Mouse (Mus musculus): ENCODE data around the gene Cep162.

Gene Cep162

DNA sequence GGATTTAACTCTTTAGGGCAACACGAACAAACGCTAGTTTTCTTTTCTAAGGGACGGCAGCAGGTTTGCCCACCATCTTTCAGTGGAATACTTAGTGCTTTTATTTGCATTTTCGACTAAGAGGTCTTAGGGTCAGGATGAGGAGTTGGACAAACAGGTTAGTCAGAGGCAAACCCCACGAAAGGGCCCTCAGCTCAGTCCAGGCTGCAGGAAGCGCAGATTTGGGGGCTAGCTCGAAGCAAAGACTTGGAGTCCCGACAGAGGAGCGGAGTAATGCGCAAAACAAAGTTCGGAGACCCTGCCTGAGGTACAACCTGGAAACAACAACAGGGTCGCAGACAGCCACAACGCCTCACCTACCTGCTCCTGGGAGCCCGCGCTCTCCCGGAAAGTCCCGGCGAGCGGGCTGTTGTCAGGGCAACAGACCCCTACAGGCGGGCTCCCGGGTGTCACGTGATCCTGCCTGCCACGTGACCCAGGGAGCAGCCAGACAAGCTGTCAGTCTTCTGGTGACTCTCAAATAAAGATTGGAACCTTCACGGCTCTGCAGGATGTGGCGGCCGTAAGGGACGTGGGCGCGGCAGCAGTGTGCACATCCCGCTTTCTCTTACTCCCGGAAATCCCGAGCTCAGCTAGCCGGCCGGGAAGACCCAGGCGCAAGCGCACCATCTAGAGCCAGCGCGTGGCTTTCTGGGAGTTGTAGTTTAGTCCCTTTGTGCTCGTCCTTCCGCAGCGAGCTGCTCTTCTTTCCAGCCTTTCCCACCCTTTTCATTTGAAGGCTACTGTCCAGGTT, at the start of gene Cep162:
TSS of gene Cep162 (minus strand) at position 634 of the 793 bp plus-strand sequence.
- WGBS, result under 1% methylated on average over 41 of the region's 41 CpGs

DNA sequence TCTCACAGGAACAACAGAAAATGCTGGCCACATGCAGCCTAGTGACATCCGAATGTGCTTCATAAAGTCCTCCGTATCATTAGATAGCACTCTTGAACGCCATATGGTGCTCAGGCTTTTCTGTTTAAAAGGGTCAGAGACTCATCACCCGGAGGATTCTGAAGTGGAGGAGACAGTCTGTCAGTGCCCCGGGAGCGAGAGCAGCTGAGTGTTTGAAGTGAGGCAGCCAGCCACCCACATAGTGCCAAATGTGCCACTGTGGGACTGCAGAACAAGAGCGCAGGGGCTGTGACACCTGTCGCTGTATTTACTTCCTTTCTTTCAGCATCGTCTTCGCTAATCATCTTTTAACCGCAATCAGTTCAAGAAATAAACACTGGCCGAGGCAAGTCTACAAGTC, 43.6 kb upstream of the Cep162 start:
- 43% methylated on average over 12 of the region's 12 CpGs for WGBS

- WGBS, result 73% methylated on average over 1 of the region's 1 CpGs
Observed at GRCm38 (mm10) chr9:87297522-87297921, 42.2 kb upstream of the Cep162 start.

DNA sequence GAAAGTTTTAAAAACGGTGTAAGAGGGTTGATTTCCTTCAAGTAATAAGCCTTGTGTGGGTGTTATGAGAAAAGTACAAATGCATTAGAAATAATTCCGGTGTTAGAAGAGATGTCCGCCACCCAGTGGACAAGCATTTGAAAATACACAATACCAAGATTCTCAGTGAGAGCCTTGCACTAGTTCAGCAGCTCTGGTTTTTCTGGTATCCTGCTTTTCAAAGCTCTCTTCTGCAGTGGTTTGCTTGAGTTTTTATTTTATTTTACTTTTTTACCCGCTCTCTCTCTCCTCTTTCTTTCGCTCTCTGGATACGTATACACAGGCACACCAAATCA, 327 bp upstream of the Cep162 start:
- WGBS, result 13% methylated on average over 6 of the region's 6 CpGs

DNA sequence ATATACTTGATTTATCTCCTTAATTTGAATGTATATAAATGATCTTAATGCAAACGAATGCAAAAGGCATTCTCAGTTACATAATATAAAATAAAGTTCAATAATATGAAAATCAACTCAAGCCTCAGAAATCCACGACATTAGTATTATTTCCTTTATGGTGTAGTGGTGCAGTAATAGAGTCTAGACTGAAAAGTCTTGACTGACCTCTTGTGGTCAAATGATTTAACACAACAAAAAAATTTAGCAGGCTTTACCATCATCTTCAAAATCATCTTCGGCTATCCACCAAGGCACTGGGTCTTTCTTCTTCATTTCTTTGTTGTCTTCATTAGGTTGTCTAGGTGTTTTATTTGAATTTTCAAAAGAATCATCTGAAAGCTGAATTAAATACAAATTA, 7.2 kb downstream of the Cep162 start:
- WGBS, result 29% methylated on average over 3 of the region's 3 CpGs

GRCm38 (mm10) chr9:87247678-87248077, 7.7 kb downstream of the Cep162 start:
- WGBS, result 94% methylated on average over 1 of the region's 1 CpGs

DNA sequence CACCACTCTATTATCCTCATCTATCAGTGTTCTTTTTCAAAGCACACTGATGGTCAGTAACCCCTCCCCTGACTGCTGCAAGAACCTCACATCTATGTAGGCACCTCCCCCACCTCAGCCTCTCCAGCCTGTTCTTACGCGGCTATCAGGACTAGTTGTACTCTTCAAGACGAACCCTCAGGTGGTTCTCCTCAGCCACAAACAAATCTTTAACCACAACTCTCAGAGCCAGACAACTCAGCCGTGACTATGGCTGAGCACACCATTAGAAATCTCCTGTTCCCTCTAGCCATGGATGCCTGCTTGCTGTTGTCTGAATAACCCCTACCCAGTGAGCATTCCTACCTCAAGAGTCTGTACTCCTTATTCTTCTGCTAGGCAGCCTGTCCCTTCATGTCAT, 42.1 kb downstream of the Cep162 start:
- 94% methylated on average over 4 of the region's 4 CpGs for WGBS

DNA sequence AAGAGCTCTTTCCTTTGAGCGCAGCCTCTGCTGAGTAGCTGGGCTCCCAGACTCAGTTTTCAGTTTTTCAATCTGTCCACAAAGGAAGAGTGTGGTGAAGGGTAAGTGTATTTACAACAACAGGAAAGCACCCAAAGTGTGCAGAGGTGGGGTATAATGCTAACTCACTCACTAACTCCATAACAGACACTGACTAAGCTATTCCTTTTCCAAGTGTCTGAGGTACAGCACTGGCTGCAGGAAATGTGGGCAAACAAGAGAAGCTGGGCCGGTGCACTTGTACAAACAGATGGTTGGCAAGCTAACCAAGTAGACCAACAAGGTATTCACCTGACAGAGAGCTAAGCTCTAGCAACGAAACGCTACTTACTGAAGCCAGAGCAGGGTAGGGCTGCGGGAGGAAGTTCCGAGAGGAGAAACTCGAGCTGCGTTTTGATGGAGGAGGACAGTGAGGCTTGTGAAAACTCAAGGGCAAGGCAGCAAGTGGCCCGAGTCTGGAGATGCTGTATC, 44.5 kb downstream of the Cep162 start:
- 94% methylated on average over 9 of the region's 9 CpGs for WGBS

DNA sequence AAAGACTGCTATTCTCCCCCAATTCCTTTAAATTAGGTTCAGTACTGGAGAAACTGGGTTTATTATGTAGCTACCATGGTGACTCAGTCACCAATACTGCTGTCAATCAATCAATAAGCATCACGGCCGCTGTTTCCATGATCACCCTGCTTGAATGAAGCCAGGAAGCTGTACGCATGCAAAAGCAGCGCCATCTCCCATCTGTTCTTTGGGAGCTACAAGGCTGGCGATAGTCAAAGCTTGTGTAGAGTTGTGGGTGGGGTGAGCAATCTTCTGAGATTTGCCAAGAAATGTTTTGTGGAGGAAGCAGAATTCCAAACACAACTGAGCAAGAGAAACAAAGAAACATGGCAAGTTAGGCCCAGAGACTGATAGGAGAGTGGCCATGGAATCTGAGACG, 52.9 kb downstream of the Cep162 start:
- 46% methylated on average over 6 of the region's 6 CpGs for WGBS

DNA sequence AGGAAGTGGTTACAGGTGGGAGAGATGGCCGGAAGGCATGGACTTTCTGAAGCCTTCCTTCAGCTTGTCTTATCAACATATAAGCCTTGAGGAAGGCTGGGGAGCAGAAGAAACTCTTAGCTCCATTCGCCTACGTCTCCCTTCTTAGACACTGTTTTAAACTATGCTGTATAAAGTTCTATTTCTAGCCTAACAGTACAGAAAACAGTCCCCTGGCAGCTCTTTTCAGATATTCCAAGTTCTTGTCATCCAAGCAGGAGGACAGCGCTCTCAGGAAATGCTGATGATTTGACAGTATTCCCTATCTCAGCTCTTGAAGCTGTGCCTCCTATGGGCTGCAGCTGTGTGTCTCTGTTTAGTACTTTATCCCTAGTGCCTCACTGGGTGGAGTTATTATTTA, 54.4 kb downstream of the Cep162 start:
- WGBS, result 58% methylated on average over 4 of the region's 4 CpGs

DNA sequence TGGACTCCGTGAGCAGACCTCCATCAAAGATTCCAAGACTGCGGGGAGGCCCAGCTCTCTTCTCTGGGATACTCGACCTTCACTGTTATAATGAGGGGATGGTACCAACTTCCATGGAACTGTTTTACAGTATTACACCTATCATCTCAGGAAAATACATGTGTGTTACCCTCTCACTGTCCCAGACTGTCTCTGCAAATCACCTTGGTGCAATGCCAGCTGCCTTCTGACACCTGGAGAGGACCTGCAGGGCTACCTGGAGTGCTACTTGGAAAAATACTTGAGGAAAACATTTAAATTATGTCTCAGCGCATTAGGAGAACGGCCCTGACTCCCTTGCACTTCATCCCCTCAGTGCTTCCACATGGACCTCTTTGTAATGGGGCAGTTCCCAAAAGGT, 54.9 kb downstream of the Cep162 start:
- 95% methylated on average over 5 of the region's 5 CpGs for WGBS

GRCm38 (mm10) chr9:87198036-87198435, 57.3 kb downstream of the Cep162 start:
- WGBS, result 88% methylated on average over 6 of the region's 6 CpGs

GRCm38 (mm10) chr9:87197277-87197676, 58.1 kb downstream of the Cep162 start:
- WGBS, result 50% methylated on average over 3 of the region's 3 CpGs

GRCm38 (mm10) chr9:87193721-87194120, 61.6 kb downstream of the Cep162 start:
- WGBS, result 91% methylated on average over 1 of the region's 1 CpGs

- WGBS, result 89% methylated on average over 4 of the region's 4 CpGs
Observed at GRCm38 (mm10) chr9:87187336-87187735, 68.0 kb downstream of the Cep162 start.

- 92% methylated on average over 10 of the region's 10 CpGs for WGBS
Observed at GRCm38 (mm10) chr9:87182231-87182630, 73.1 kb downstream of the Cep162 start.

- WGBS, result 67% methylated on average over 7 of the region's 7 CpGs
Observed at GRCm38 (mm10) chr9:87178534-87178933, 76.8 kb downstream of the Cep162 start.

- WGBS, result 91% methylated on average over 3 of the region's 3 CpGs
Observed at GRCm38 (mm10) chr9:87171517-87171916, 83.8 kb downstream of the Cep162 start.

DNA sequence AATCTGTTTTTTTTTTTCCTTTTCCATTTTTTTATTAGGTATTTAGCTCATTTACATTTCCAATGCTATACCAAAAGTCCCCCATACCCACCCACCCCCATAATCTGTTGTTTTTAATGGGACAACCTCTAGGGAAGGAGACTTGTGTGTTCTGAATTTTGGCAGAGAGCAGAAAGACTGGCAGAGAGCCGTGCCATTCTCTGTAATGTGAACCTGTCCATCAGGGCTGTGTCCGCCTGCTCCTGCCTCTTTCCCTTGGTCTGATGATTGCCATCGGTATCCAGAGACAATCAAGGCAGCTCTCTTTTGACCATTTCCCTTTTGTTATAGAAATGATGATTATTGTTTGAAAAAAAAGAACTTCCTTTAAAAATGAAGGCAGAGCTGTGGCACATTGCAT, 84.4 kb downstream of the Cep162 start:
- WGBS, result 64% methylated on average over 3 of the region's 3 CpGs

- WGBS, result 84% methylated on average over 12 of the region's 12 CpGs
Observed at GRCm38 (mm10) chr9:87169144-87169543, 86.2 kb downstream of the Cep162 start.

DNA sequence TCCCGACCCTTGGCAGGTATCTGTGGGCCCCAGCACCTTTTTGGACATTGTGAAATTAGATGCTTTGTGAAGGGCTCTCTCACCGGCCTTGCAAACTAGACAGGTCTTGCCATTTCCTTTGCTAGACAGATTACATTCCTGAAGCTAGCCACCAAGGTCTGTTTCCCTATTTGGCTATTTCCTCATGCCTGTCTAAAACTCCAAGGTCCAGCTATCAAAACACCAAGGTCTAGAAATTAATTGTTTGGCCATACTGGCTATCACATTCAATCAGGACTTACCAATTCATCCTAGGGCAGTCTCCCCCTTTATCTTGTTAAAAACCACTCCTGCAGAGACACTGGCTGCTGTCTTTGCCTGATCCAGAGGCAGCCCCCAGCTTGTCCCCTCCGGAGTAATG, 87.3 kb downstream of the Cep162 start:
- 80% methylated on average over 3 of the region's 3 CpGs for WGBS

DNA sequence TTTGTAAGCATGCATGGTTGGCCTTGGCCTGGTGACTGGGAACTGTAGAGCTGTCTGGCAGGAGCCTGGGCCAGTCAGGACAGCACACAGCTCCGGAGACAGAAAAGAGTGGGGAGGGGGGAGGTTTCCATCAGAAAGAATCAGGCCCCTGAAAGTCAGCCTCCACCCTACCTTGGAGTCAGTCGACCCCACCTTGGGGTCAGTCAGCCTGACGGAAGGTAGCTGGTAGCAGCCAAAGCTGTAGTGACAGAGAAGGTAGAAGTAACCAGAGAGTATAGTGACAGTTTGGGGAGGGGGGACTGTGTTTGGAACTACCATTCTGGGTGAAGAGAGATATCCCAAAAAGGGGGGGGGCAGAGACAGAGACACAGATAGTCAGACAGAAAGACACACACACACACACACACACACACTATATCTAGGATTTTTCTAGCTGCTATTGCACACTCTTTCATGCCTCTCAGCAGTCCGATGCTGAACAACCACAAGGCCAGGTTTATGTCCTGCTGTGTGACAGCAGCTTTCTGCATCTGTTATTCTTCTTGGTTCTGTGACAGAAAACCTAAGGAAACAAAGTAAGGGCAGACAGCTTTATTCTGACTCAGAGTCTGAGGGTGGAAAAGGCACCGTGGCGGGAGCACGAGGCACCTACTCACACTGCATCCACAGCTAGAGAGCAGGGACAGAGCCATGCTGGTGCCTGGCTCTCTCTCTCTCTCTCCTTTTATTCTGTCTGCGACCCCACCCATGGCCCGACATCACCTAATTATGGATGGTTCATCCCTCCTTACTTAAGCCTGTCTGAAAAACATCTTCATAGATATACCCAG, 88.1 kb downstream of the Cep162 start:
- WGBS, result 54% methylated on average over 9 of the region's 9 CpGs

- WGBS, result 85% methylated on average over 4 of the region's 4 CpGs
Observed at GRCm38 (mm10) chr9:87162559-87162958, 92.8 kb downstream of the Cep162 start.
